Mouse (Mus musculus) midbrain, embryonic 13.5 days (tissue): ENCODE data around the gene Zfp740. TPM values are rescaled to one million over a fixed set of nuclear protein-coding genes. Genes with fewer than 3 reads are reported as not detected.
A peak's percentile ranks its signal among the peaks of the same experiment; 100 is the strongest.

ENCODE experiments used
- ATAC-seq: fragments of 200-750 bp; cut with Nextera tagmentation; 2 replicates; pipeline ENCODE4 v1.8.0; 2017; ENCODE audit warnings: mild to moderate bottlenecking, moderate TSS enrichment, moderate library complexity
- H3K27ac ChIP-seq: fragments of 300-500 bp; sonication (generic); 2 replicates; pipeline ENCODE4 v1.5.1; 2015; ENCODE audit warnings: inconsistent platforms, mild to moderate bottlenecking, moderate library complexity
- H3K27me3 ChIP-seq: fragments of 300-500 bp; sonication (generic); 2 replicates; pipeline ENCODE4 v1.6.1; 2015; ENCODE audit warnings: mild to moderate bottlenecking, inconsistent platforms
- H3K36me3 ChIP-seq: fragments of 300-500 bp; sonication (generic); 2 replicates; pipeline ENCODE4 v1.6.1; 2015; ENCODE audit warnings: mild to moderate bottlenecking, inconsistent platforms
- H3K4me1 ChIP-seq: fragments of 300-500 bp; sonication (generic); replicated peaks from 2 replicates; pipeline ENCODE4 v1.6.1; 2015; ENCODE audit warnings: inconsistent platforms
- H3K4me2 ChIP-seq: fragments of 300-500 bp; sonication (generic); replicated peaks from 2 replicates; pipeline ENCODE4 v1.6.1; 2015; ENCODE audit warnings: moderate library complexity, mild to moderate bottlenecking, inconsistent platforms
- H3K4me3 ChIP-seq: fragments of 300-500 bp; sonication (generic); replicated peaks from 2 replicates; pipeline ENCODE4 v1.5.1; 2015; ENCODE audit warnings: mild to moderate bottlenecking, inconsistent platforms
- H3K9ac ChIP-seq: fragments of 300-500 bp; sonication (generic); replicated peaks from 2 replicates; pipeline ENCODE4 v1.6.1; 2015; ENCODE audit warnings: mild to moderate bottlenecking, inconsistent platforms
- H3K9me3 ChIP-seq: fragments of 300-500 bp; sonication (generic); 2 replicates; pipeline ENCODE4 v1.6.1; 2016; ENCODE audit warnings: mild to moderate bottlenecking, inconsistent platforms
- WGBS: fragments of 180-500 bp; shearing (Covaris S2); methylation state at CpG from one replicate; pipeline ENCODE4 v1.1.7; 2015; 5-methylcytosine and 5-hydroxymethylcytosine counted together
- polyA plus RNA-seq: library from polyadenylated mRNA; unstranded; fragments of >200 nt; fragmentation: Nextera tagmentation; extraction: Ambion mirVana; gene quantifications from 2 replicates; pipeline ENCODE4 v1.2.1, GENCODE M21; 2015

Gene Zfp740
- polyA plus RNA-seq, 1 experiment from 2014 or later = 83.0 TPM

- no peak overlapping the region for H3K9ac ChIP-seq
- WGBS = 91% methylated on average over 4 of the region's 4 CpGs
- no peaks in the 10 kb centered on the region for H3K4me1 ChIP-seq
- H3K4me3 ChIP-seq = no peak overlapping the region
- no peak overlapping the region for H3K4me2 ChIP-seq
- no peaks in the 10 kb centered on the region for H3K36me3 ChIP-seq
- H3K27ac ChIP-seq = no peak overlapping the region
- no peak for ATAC-seq
- H3K9me3 ChIP-seq = no peaks in the 10 kb centered on the region
- no peaks in the 10 kb centered on the region for H3K27me3 ChIP-seq
Observed at GRCm38 (mm10) chr15:102193652-102194051, 9.4 kb upstream of the Zfp740 start.

GRCm38 (mm10) chr15:102194439-102194838, 8.6 kb upstream of the Zfp740 start:
- no peak overlapping the region for H3K4me3 ChIP-seq
- H3K4me2 ChIP-seq = no peak overlapping the region
- no peaks in the 10 kb centered on the region for H3K36me3 ChIP-seq
- H3K27me3 ChIP-seq = no peaks in the 10 kb centered on the region
- no peak overlapping the region for H3K27ac ChIP-seq
- 87% methylated on average over 4 of the region's 4 CpGs for WGBS
- no peaks in the 10 kb centered on the region for H3K9me3 ChIP-seq
- no peaks in the 10 kb centered on the region for H3K4me1 ChIP-seq
- no peak for ATAC-seq
- H3K9ac ChIP-seq = no peak overlapping the region

- no peaks in the 10 kb centered on the region for H3K4me1 ChIP-seq
- WGBS = 88% methylated on average over 4 of the region's 4 CpGs
- no peaks in the 10 kb centered on the region for H3K9me3 ChIP-seq
- no peaks in the 10 kb centered on the region for H3K36me3 ChIP-seq
- no peak overlapping the region for H3K27ac ChIP-seq
- no peak overlapping the region for H3K9ac ChIP-seq
- no peaks in the 10 kb centered on the region for H3K27me3 ChIP-seq
- H3K4me2 ChIP-seq = no peak overlapping the region
- no peak overlapping the region for H3K4me3 ChIP-seq
- no peak for ATAC-seq
Observed at GRCm38 (mm10) chr15:102195373-102195772, 7.7 kb upstream of the Zfp740 start.

DNA sequence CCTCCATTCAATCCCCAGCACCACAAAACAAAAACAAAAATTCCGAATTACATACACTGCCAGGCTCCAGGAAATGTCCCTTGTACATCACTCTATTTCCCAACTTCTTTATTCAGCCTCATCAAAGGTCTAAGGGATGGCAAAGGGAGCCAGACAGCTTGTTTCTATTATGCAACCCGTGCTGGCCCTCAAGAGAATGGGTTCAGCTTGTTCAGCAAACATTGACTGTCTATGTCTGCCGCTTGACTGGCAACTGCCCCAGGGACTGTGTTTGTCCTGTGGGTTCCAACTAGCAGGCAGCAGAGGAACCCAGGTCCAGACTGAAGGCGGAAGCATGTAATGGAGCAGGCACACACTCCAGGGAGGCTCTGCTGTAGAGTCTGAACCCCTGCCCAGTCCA, 4.2 kb upstream of the Zfp740 start:
- Histone ChIP-seq H3K4me1 (peaks cover 9% of the 10 kb centered on the region), H3K4me3 (no peak overlapping the region), H3K36me3 (no peaks in the 10 kb centered on the region), H3K9me3 (no peaks in the 10 kb centered on the region), H3K9ac (no peak overlapping the region), H3K27me3 (no peaks in the 10 kb centered on the region), H3K27ac (no peak overlapping the region), H3K4me2 (no peak overlapping the region)
- ATAC-seq = no peak
- WGBS = 84% methylated on average over 4 of the region's 4 CpGs

- Histone ChIP-seq H3K4me2 (peak overlapping the region; percentile 81), H3K27me3 (no peaks in the 10 kb centered on the region), H3K27ac (peak overlapping the region; percentile 99), H3K9ac (peak overlapping the region; percentile 90), H3K9me3 (no peaks in the 10 kb centered on the region), H3K4me3 (peak overlapping the region; percentile 84), H3K4me1 (peaks cover 46% of the 10 kb centered on the region), H3K36me3 (peaks cover 31% of the 10 kb centered on the region)
- under 1% methylated on average over 25 of the region's 72 CpGs for WGBS
- ATAC-seq = peak; percentile 38
Observed at GRCm38 (mm10) chr15:102203835-102204381, 859 bp downstream of the Zfp740 start.

- no peaks in the 10 kb centered on the region for H3K27me3 ChIP-seq
- no peaks in the 10 kb centered on the region for H3K9me3 ChIP-seq
- WGBS = 72% methylated on average over 19 of the region's 19 CpGs
- peak within 1 kb of the TSS; percentile 81 for H3K4me2 ChIP-seq
- peak within 1 kb of the TSS; percentile 90 for H3K9ac ChIP-seq
- peaks cover 40% of the 10 kb centered on the region for H3K36me3 ChIP-seq
- H3K27ac ChIP-seq = peak within 1 kb of the TSS; percentile 99
- peak within 1 kb of the TSS; percentile 84 for H3K4me3 ChIP-seq
- ATAC-seq = no peak
- H3K4me1 ChIP-seq = peaks cover 46% of the 10 kb centered on the region
Observed at GRCm38 (mm10) chr15:102204674-102205505, 1.8 kb downstream of the Zfp740 start, which contains the start of gene Csad. Gene Csad, minus strand, starts transcription at chr15:102204724.

- peaks cover 46% of the 10 kb centered on the region for H3K4me1 ChIP-seq
- ATAC-seq = peak; percentile 37; the same call in 1 of the 2 replicates
- H3K9me3 ChIP-seq = no peaks in the 10 kb centered on the region
- H3K4me3 ChIP-seq = peak overlapping the region; percentile 84
- peaks cover 48% of the 10 kb centered on the region for H3K36me3 ChIP-seq
- no peaks in the 10 kb centered on the region for H3K27me3 ChIP-seq
- H3K4me2 ChIP-seq = peak overlapping the region; percentile 81
- H3K9ac ChIP-seq = peak overlapping the region; percentile 90
- 40% methylated on average over 8 of the region's 8 CpGs for WGBS
- H3K27ac ChIP-seq = peak overlapping the region; percentile 81
Observed at GRCm38 (mm10) chr15:102205779-102206178, 2.7 kb downstream of the Zfp740 start.

- Histone ChIP-seq H3K4me1 (peaks cover 43% of the 10 kb centered on the region), H3K36me3 (peaks cover 60% of the 10 kb centered on the region), H3K27ac (no peak overlapping the region), H3K27me3 (no peaks in the 10 kb centered on the region), H3K9me3 (no peaks in the 10 kb centered on the region), H3K4me3 (no peak overlapping the region), H3K9ac (0 out of 2 replicates have a peak overlapping the region, but pooled peaks have one; percentile 4), H3K4me2 (no peak overlapping the region)
- no peak for ATAC-seq
- WGBS = 84% methylated on average over 3 of the region's 3 CpGs
Observed at GRCm38 (mm10) chr15:102207351-102207750, 4.3 kb downstream of the Zfp740 start.

DNA sequence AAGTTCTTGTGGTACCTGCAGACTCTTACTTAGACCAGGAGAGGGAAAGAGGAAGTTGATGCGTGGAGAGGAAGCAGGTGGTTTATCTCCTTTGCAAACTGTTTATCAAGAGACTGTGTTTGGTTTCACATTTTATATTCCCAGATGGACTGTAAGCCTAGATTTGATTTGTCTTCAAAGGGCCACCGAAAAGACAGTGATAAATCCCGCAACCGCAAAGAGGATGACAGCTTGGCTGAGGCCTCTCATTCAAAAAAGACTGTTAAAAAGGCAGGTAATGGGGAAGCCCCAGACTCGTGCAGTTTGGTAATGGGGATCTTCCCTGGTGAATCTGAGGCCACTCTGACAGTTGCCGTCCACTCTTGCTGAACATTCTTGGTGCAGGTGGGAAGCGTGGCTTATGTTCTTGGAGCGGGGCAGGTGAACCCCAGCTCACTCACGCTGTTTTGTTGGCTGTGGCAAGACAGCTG, 5.1 kb downstream of the Zfp740 start:
- Histone ChIP-seq H3K36me3 (peaks cover 67% of the 10 kb centered on the region), H3K9ac (no peak overlapping the region), H3K4me3 (no peak overlapping the region), H3K4me1 (peaks cover 37% of the 10 kb centered on the region), H3K27ac (no peak overlapping the region), H3K27me3 (no peaks in the 10 kb centered on the region), H3K4me2 (no peak overlapping the region), H3K9me3 (no peaks in the 10 kb centered on the region)
- WGBS = 92% methylated on average over 9 of the region's 9 CpGs
- no peak for ATAC-seq

DNA sequence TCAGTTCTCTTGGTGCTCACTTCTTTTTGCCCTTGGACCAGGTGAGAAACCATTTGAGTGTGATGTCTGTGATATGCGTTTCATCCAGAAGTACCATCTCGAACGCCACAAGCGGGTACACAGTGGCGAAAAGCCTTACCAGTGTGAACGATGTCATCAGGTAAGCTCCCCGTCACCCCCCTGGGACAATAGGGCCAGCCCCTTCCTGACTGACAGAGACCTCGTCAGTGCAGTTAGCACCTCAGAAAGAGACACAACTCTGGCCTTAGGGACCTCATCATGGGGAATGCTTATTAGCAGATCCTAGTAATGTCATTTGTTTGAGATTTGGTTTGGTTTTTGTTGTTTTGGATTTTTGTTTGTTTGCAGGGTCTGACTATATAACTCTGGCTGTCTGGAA, 6.1 kb downstream of the Zfp740 start:
- H3K4me2 ChIP-seq = no peak overlapping the region
- H3K27me3 ChIP-seq = no peaks in the 10 kb centered on the region
- no peak overlapping the region for H3K27ac ChIP-seq
- 95% methylated on average over 8 of the region's 8 CpGs for WGBS
- H3K4me1 ChIP-seq = peaks cover 37% of the 10 kb centered on the region
- no peak for ATAC-seq
- H3K9ac ChIP-seq = no peak overlapping the region
- no peak overlapping the region for H3K4me3 ChIP-seq
- H3K36me3 ChIP-seq = peaks cover 77% of the 10 kb centered on the region
- H3K9me3 ChIP-seq = no peaks in the 10 kb centered on the region

DNA sequence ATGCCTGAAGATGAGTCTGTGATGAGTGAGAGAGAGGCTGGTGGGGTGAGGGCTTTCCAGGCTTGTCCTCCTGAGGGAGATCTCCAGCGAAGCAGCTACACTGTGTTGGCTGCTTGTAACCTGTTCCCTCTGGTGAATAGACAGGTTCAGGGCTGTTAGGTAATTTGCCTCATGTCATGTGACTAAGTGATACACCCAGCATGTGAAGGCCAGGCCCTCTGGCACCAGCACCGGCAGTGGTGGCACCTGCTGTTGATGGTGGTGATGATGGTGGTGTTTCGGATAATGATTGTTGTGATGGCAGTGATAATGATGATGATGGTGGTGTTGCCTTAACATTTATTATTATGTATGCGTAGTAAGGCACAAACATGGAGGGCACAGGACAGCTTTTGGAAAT, 7.8 kb downstream of the Zfp740 start:
- Histone ChIP-seq H3K4me2 (no peak overlapping the region), H3K36me3 (peaks cover 87% of the 10 kb centered on the region), H3K9ac (no peak overlapping the region), H3K27ac (no peak overlapping the region), H3K9me3 (no peaks in the 10 kb centered on the region), H3K27me3 (no peaks in the 10 kb centered on the region), H3K4me1 (peaks cover 20% of the 10 kb centered on the region), H3K4me3 (no peak overlapping the region)
- WGBS = 95% methylated on average over 4 of the region's 4 CpGs
- ATAC-seq = no peak

- 88% methylated on average over 6 of the region's 6 CpGs for WGBS
Observed at GRCm38 (mm10) chr15:102211895-102212294, 8.8 kb downstream of the Zfp740 start.

More at GRCm38 (mm10) chr15:102211895-102212294, 8.8 kb downstream of the Zfp740 start:
- Histone ChIP-seq H3K9ac (no peak overlapping the region), H3K9me3 (no peaks in the 10 kb centered on the region), H3K4me2 (no peak overlapping the region), H3K4me3 (no peak overlapping the region), H3K4me1 (peaks cover 11% of the 10 kb centered on the region), H3K27me3 (no peaks in the 10 kb centered on the region), H3K36me3 (peaks cover 88% of the 10 kb centered on the region), H3K27ac (no peak overlapping the region)
- no peak for ATAC-seq
